In genomic region chr13:51274639-51275038, GRCm38 (mm10) we compare ENCODE assay signal across 10 mouse cellular contexts.
DNase-seq lines count a peak whose midpoint lies in the region; ATAC-seq and TF ChIP-seq lines count a peak whose summit lies in the region.
"Had no signal": no experiment of that assay in that cellular context is flagged by ENCODE, and none has a peak within 500 bp of the region (broad histone marks: within the 10 kb centered on the region; RNA-seq: fewer than 3 reads in every experiment).

No protein-coding gene starts in this region.

- H3K4me1 ChIP-seq in liver, postnatal 0 days (ENCODE audit: insufficient read depth) = 0 out of 2 replicates have a peak, but pooled peaks cover 2% of the 10 kb centered on the region
- peaks cover 1% of the 10 kb centered on the region; the same call in 1 of the 2 replicates for H3K4me1 ChIP-seq in lung, postnatal 0 days (ENCODE audit: insufficient read depth, low read depth, low read length)
- H3K4me1 ChIP-seq in forebrain, embryonic 13.5 days = peaks cover under 1% of the 10 kb centered on the region

- DNase-seq in liver, postnatal 0 days = peak; percentile 55
- DNase-seq in liver = no peak
- peak; percentile 69 for DNase-seq in heart, postnatal 4 days
- peak; percentile 80 for DNase-seq in lung, postnatal 0 days (ENCODE audit: low spot score)
- no peak for DNase-seq in cerebellum, postnatal 36 days
- no peak for DNase-seq in layer of hippocampus, postnatal 10 days (ENCODE audit: low spot score in 2 of 2)
- DNase-seq in testis, postnatal 10 days (ENCODE audit: low spot score) = no peak
- DNase-seq: thymus, postnatal 36 days had no signal

- H3K36me3 ChIP-seq in liver, postnatal 0 days (replicated peaks; ENCODE audit: insufficient read depth, low read length) = no peaks in the 10 kb centered on the region
- no peaks in the 10 kb centered on the region for H3K36me3 ChIP-seq in lung, postnatal 0 days (ENCODE audit: insufficient read depth, low read length)
- H3K36me3 ChIP-seq in forebrain, embryonic 13.5 days (ENCODE audit: poor library complexity, severe bottlenecking) = no peaks in the 10 kb centered on the region

- no peaks in the 10 kb centered on the region for H3K9me3 ChIP-seq in liver, postnatal 0 days (ENCODE audit: low read length)
- no peaks in the 10 kb centered on the region for H3K9me3 ChIP-seq in lung, postnatal 0 days (ENCODE audit: low read length)
- peaks cover 7% of the 10 kb centered on the region; the same call in 1 of the 2 replicates for H3K9me3 ChIP-seq in forebrain, embryonic 13.5 days (replicated peaks)

- peak; percentile 54; the same call in 1 of the 2 replicates for ATAC-seq in liver, postnatal 0 days
- ATAC-seq in lung, postnatal 0 days = peak; percentile 92
- no peak for ATAC-seq in forebrain, embryonic 13.5 days

- peak overlapping the region; percentile 35; the same call in 1 of the 2 replicates for H3K27ac ChIP-seq in liver, postnatal 0 days (ENCODE audit: low read depth)
- H3K27ac ChIP-seq in lung, postnatal 0 days (ENCODE audit: low read length) = 0 out of 2 replicates have a peak overlapping the region, but pooled peaks have one; percentile 9
- H3K27ac ChIP-seq in forebrain, embryonic 13.5 days = no peak overlapping the region
- H3K27ac ChIP-seq: hindbrain, embryonic 14.5 days had no signal

- 48% methylated on average over 5 of the region's 5 CpGs for WGBS in liver, postnatal 0 days (ENCODE audit: insufficient replicate concordance)
- 33% methylated on average over 5 of the region's 5 CpGs for WGBS in lung, postnatal 0 days
- 71% methylated on average over 5 of the region's 5 CpGs for WGBS in forebrain, embryonic 13.5 days

- no peaks in the 10 kb centered on the region for H3K27me3 ChIP-seq in liver, postnatal 0 days (ENCODE audit: insufficient read depth, low read length)
- H3K27me3 ChIP-seq in lung, postnatal 0 days (replicated peaks; ENCODE audit: insufficient read depth, low read length) = no peaks in the 10 kb centered on the region
- no peaks in the 10 kb centered on the region for H3K27me3 ChIP-seq in forebrain, embryonic 13.5 days

- TF ChIP-seq EP300 in liver, postnatal 0 days (IDR thresholded peaks at IDR 0.05; ENCODE audit: low read depth) = peak; percentile 14; the same call in 1 of the 2 replicates
- TF ChIP-seq EP300 in lung, postnatal 0 days (IDR thresholded peaks at IDR 0.05) = peak; percentile 57

- TF ChIP-seq CTCF in liver, postnatal 0 days (IDR thresholded peaks at IDR 0.05; ENCODE audit: low read depth) = no peak
- no peak for TF ChIP-seq CTCF in lung, postnatal 0 days (IDR thresholded peaks at IDR 0.05)

- no peak overlapping the region for H3K4me2 ChIP-seq in liver, postnatal 0 days (ENCODE audit: low read depth, low read length)
- no peak overlapping the region for H3K4me2 ChIP-seq in lung, postnatal 0 days (replicated peaks; ENCODE audit: low read depth, low read length)
- no peak overlapping the region for H3K4me2 ChIP-seq in forebrain, embryonic 13.5 days
- H3K4me2 ChIP-seq: hindbrain, embryonic 14.5 days had no signal

- no peak overlapping the region for H3K9ac ChIP-seq in liver, postnatal 0 days (replicated peaks)
- no peak overlapping the region for H3K9ac ChIP-seq in lung, postnatal 0 days (replicated peaks; ENCODE audit: low read depth)
- no peak overlapping the region for H3K9ac ChIP-seq in forebrain, embryonic 13.5 days
- H3K9ac ChIP-seq: hindbrain, embryonic 14.5 days had no signal

- H3K4me3 ChIP-seq in liver, postnatal 0 days (ENCODE audit: low read depth, low read length) = no peak overlapping the region
- H3K4me3 ChIP-seq in lung, postnatal 0 days (ENCODE audit: low read depth, low read length) = no peak overlapping the region
- H3K4me3 ChIP-seq in forebrain, embryonic 13.5 days = no peak overlapping the region

Comparison
In these comparisons a context has a peak if more than half of its experiments do, and no peak if none do; other contexts are left out.
1. DNase-seq: peak in liver, postnatal 0 days (single experiment), heart, postnatal 4 days (single experiment) and lung, postnatal 0 days (single experiment); none in liver (single experiment), cerebellum, postnatal 36 days (0 of 2), layer of hippocampus, postnatal 10 days (0 of 2) and testis, postnatal 10 days (single experiment).